ENCODE assay signal across 12 mouse cellular contexts in the genomic region with DNA sequence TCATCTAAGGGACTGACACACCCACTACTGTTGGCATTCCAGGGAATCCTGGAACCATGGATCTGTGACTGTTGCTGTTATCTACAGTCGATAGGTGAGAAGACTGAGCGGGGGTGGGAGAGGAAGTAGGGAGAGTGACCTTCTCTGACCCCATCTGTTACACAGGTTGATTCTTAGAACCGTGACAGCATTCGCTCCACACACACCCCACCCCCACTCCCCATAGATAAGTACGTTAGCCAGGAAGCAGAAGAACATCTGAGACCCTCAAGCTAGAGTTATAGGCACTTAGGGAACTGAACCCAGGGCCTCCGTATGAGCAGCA. TPM values are rescaled to one million over a fixed set of nuclear protein-coding genes. Genes with fewer than 3 reads are reported as not detected.
DNase-seq lines count a peak whose midpoint lies in the region; ATAC-seq and TF ChIP-seq lines count a peak whose summit lies in the region.
"Had no signal": no experiment of that assay in that cellular context is flagged by ENCODE, and none has a peak within 500 bp of the region (broad histone marks: within the 10 kb centered on the region; RNA-seq: fewer than 3 reads in every experiment).

No protein-coding gene starts in this region.

- H3K36me3 ChIP-seq in heart, embryonic 16.5 days (ENCODE audit: control insufficient read depth, insufficient read depth): no peaks in the 10 kb centered on the region
- no peaks in the 10 kb centered on the region for H3K36me3 ChIP-seq in heart, embryonic 11.5 days (ENCODE audit: control insufficient read depth, insufficient read depth, low read length)
- H3K36me3 ChIP-seq in intestine, embryonic 16.5 days (ENCODE audit: control insufficient read depth, insufficient read depth, low read length): no peaks in the 10 kb centered on the region
- H3K36me3 ChIP-seq in stomach, postnatal 0 days (ENCODE audit: control insufficient read depth, insufficient read depth, low read length): no peaks in the 10 kb centered on the region
- H3K36me3 ChIP-seq: forebrain, embryonic 12.5 days; liver, embryonic 15.5 days had no signal

- no peak overlapping the region for H3K4me3 ChIP-seq in heart, embryonic 16.5 days (ENCODE audit: low read length)
- no peak overlapping the region for H3K4me3 ChIP-seq in heart, embryonic 11.5 days (ENCODE audit: low read depth, low read length)
- no peak overlapping the region for H3K4me3 ChIP-seq in intestine, embryonic 16.5 days (ENCODE audit: low read length)
- no peak overlapping the region for H3K4me3 ChIP-seq in stomach, postnatal 0 days (ENCODE audit: low read depth, low read length)
- H3K4me3 ChIP-seq: forebrain, embryonic 12.5 days; liver, embryonic 15.5 days had no signal

- H3K4me1 ChIP-seq in heart, embryonic 16.5 days (ENCODE audit: control insufficient read depth, insufficient read depth, low read length): peaks cover 63% of the 10 kb centered on the region
- peaks cover 61% of the 10 kb centered on the region for H3K4me1 ChIP-seq in heart, embryonic 11.5 days (ENCODE audit: control insufficient read depth, insufficient read depth, low read length)
- H3K4me1 ChIP-seq in intestine, embryonic 16.5 days (ENCODE audit: control insufficient read depth, insufficient read depth, low read length): peaks cover 39% of the 10 kb centered on the region
- H3K4me1 ChIP-seq in stomach, postnatal 0 days (replicated peaks; ENCODE audit: control insufficient read depth, insufficient read depth): peaks cover 16% of the 10 kb centered on the region; the same call in 1 of the 2 replicates

- H3K27me3 ChIP-seq in heart, embryonic 16.5 days (ENCODE audit: control insufficient read depth, insufficient read depth, low read length): no peaks in the 10 kb centered on the region
- H3K27me3 ChIP-seq in heart, embryonic 11.5 days (ENCODE audit: control insufficient read depth, insufficient read depth, low read length): no peaks in the 10 kb centered on the region
- no peaks in the 10 kb centered on the region for H3K27me3 ChIP-seq in intestine, embryonic 16.5 days (replicated peaks; ENCODE audit: control insufficient read depth, insufficient read depth, low read length)
- no peaks in the 10 kb centered on the region for H3K27me3 ChIP-seq in stomach, postnatal 0 days (ENCODE audit: control insufficient read depth, insufficient read depth, low read length)
- H3K27me3 ChIP-seq: forebrain, embryonic 12.5 days; liver, embryonic 15.5 days had no signal

- DNase-seq in spleen, postnatal 36 days (ENCODE audit: low spot score in 2 of 2): peak; percentile 44 to 50
- DNase-seq in spleen, postnatal 10 days (ENCODE audit: low spot score in 2 of 2): no peak
- no peak for DNase-seq in stomach, postnatal 0 days (ENCODE audit: low spot score)
- DNase-seq: cerebellum, adult 9-10 months; retina, postnatal 1 day had no signal

- H3K9ac ChIP-seq in heart, embryonic 16.5 days (ENCODE audit: low read length): no peak overlapping the region
- H3K9ac ChIP-seq in heart, embryonic 11.5 days (ENCODE audit: low read depth, low read length): no peak overlapping the region
- H3K9ac ChIP-seq in intestine, embryonic 16.5 days (ENCODE audit: low read depth, low read length): no peak overlapping the region
- H3K9ac ChIP-seq in stomach, postnatal 0 days (ENCODE audit: low read length): no peak overlapping the region
- H3K9ac ChIP-seq: forebrain, embryonic 12.5 days; liver, embryonic 15.5 days had no signal

- peak overlapping the region; percentile 78 for H3K27ac ChIP-seq in heart, embryonic 16.5 days (ENCODE audit: low read length)
- no peak overlapping the region for H3K27ac ChIP-seq in heart, embryonic 11.5 days (ENCODE audit: low read depth, low read length)
- H3K27ac ChIP-seq in intestine, embryonic 16.5 days (ENCODE audit: low read length): no peak overlapping the region; the same call in 1 of the 2 replicates
- peak overlapping the region; percentile 75; the same call in 1 of the 2 replicates for H3K27ac ChIP-seq in stomach, postnatal 0 days (replicated peaks)
- H3K27ac ChIP-seq: forebrain, embryonic 12.5 days had no signal

- TF ChIP-seq EP300 in stomach, postnatal 0 days (optimal IDR thresholded peaks at IDR 0.05): no peak

- ATAC-seq in heart, embryonic 16.5 days (replicated peaks; ENCODE audit: extremely low read depth, insufficient read depth, low FRiP score): no peak
- ATAC-seq in heart, embryonic 11.5 days (replicated peaks; ENCODE audit: insufficient number of reproducible peaks, low FRiP score, low TSS enrichment): no peak
- 0 out of 2 replicates have a peak, but pooled peaks have one; percentile 12 for ATAC-seq in intestine, embryonic 16.5 days
- 0 out of 2 replicates have a peak, but pooled peaks have one; percentile 25 for ATAC-seq in stomach, postnatal 0 days (ENCODE audit: low FRiP score, low TSS enrichment)
- no peak for ATAC-seq in erythroblast, adult 5-6 weeks (replicated peaks; ENCODE audit: low FRiP score, poor library complexity, severe bottlenecking)
- no peak for ATAC-seq in activated CD4-positive, CD25-positive, alpha-beta regulatory T cell, adult 4 months

- H3K9me3 ChIP-seq in heart, embryonic 16.5 days (replicated peaks; ENCODE audit: control insufficient read depth, low read length): no peaks in the 10 kb centered on the region
- no peaks in the 10 kb centered on the region for H3K9me3 ChIP-seq in heart, embryonic 11.5 days (replicated peaks; ENCODE audit: control insufficient read depth, low read length)
- no peaks in the 10 kb centered on the region for H3K9me3 ChIP-seq in intestine, embryonic 16.5 days (ENCODE audit: control insufficient read depth, low read length)
- H3K9me3 ChIP-seq in stomach, postnatal 0 days (ENCODE audit: control insufficient read depth, low read length): no peaks in the 10 kb centered on the region
- H3K9me3 ChIP-seq: forebrain, embryonic 12.5 days; liver, embryonic 15.5 days had no signal

- H3K4me2 ChIP-seq in heart, embryonic 16.5 days (ENCODE audit: low read depth, low read length): no peak overlapping the region
- no peak overlapping the region for H3K4me2 ChIP-seq in heart, embryonic 11.5 days
- no peak overlapping the region for H3K4me2 ChIP-seq in intestine, embryonic 16.5 days (ENCODE audit: low read depth, low read length)
- no peak overlapping the region for H3K4me2 ChIP-seq in stomach, postnatal 0 days (replicated peaks; ENCODE audit: low read depth)
- H3K4me2 ChIP-seq: forebrain, embryonic 12.5 days; liver, embryonic 15.5 days had no signal

- no peak for TF ChIP-seq CTCF in stomach, postnatal 0 days (IDR thresholded peaks at IDR 0.05; ENCODE audit: low read depth)

- 18% methylated on average over 6 of the region's 6 CpGs for WGBS in heart, embryonic 16.5 days
- 6% methylated on average over 6 of the region's 6 CpGs for WGBS in heart, embryonic 11.5 days (ENCODE audit: insufficient replicate concordance)
- 36% methylated on average over 6 of the region's 6 CpGs for WGBS in intestine, embryonic 16.5 days
- 29% methylated on average over 6 of the region's 6 CpGs for WGBS in stomach, postnatal 0 days

RNA-seq across cellular contexts. Expression of gene Ggta1, which starts 46.3 kb away (rescaled TPM):
- polyA plus RNA-seq in heart, embryonic 16.5 days (2015; fragmentation: Nextera tagmentation; extraction: Ambion mirVana): 28.6 and 30.9 TPM in 2 replicates
- 38.1 and 42.1 TPM in 2 replicates for polyA plus RNA-seq in heart, embryonic 11.5 days (2014; fragmentation: Nextera tagmentation; extraction: Ambion mirVana)
- 13.9 and 14.6 TPM in 2 replicates for polyA plus RNA-seq in intestine, embryonic 16.5 days (2015; fragmentation: Nextera tagmentation; extraction: Ambion mirVana)
- 10.7 and 11.5 TPM in 2 replicates for polyA plus RNA-seq in stomach, postnatal 0 days (2015; fragmentation: Nextera tagmentation; extraction: Ambion mirVana)
- 7.9 and 9.8 TPM in 2 replicates for total RNA-seq in erythroblast, adult 5-6 weeks (2015; ENCODE audit: low replicate concordance)
- 18.4 and 20.8 TPM in 2 replicates for total RNA-seq in erythroblast, adult 5-6 weeks (2017; ENCODE audit: low replicate concordance)
- 10 to 100 TPM; 19.3 to 23.3 TPM for polyA plus RNA-seq in activated CD4-positive, CD25-positive, alpha-beta regulatory T cell, adult 4 months (2017; shearing (Covaris generic))

RNA-seq across cellular contexts. Expression of gene Dab2ip, which starts 48.8 kb away (rescaled TPM):
- polyA plus RNA-seq in heart, embryonic 16.5 days (2015; fragmentation: Nextera tagmentation; extraction: Ambion mirVana): 27.1 and 32.9 TPM in 2 replicates
- 49.0 and 49.1 TPM in 2 replicates for polyA plus RNA-seq in heart, embryonic 11.5 days (2014; fragmentation: Nextera tagmentation; extraction: Ambion mirVana)
- 27.0 and 28.7 TPM in 2 replicates for polyA plus RNA-seq in intestine, embryonic 16.5 days (2015; fragmentation: Nextera tagmentation; extraction: Ambion mirVana)
- polyA plus RNA-seq in stomach, postnatal 0 days (2015; fragmentation: Nextera tagmentation; extraction: Ambion mirVana): 46.4 and 48.1 TPM in 2 replicates
- 0.19 and 2.3 TPM in 2 replicates for total RNA-seq in erythroblast, adult 5-6 weeks (2015; ENCODE audit: low replicate concordance)
- total RNA-seq in erythroblast, adult 5-6 weeks (2017; ENCODE audit: low replicate concordance): 1.4 and 2.2 TPM in 2 replicates
- under 1 TPM; 0.26 to 0.68 TPM for polyA plus RNA-seq in activated CD4-positive, CD25-positive, alpha-beta regulatory T cell, adult 4 months (2017; shearing (Covaris generic))

Comparison
In these comparisons a context has a peak if more than half of its experiments do, and no peak if none do; other contexts are left out.
1. H3K27ac ChIP-seq: peak in heart, embryonic 16.5 days (single experiment) and stomach, postnatal 0 days (single experiment); none in heart, embryonic 11.5 days (single experiment) and intestine, embryonic 16.5 days (single experiment).
2. DNase-seq: peak in spleen, postnatal 36 days (2 of 2); none in spleen, postnatal 10 days (0 of 2) and stomach, postnatal 0 days (single experiment).
3. ATAC-seq: peak in intestine, embryonic 16.5 days (single experiment) and stomach, postnatal 0 days (single experiment); none in heart, embryonic 16.5 days (single experiment), heart, embryonic 11.5 days (single experiment), erythroblast, adult 5-6 weeks (single experiment) and activated CD4-positive, CD25-positive, alpha-beta regulatory T cell, adult 4 months (single experiment).
4. RNA of gene Dab2ip, which starts 48.8 kb away (polyA plus RNA-seq): 49.0 to 49.1 TPM in heart, embryonic 11.5 days, 46.4 to 48.1 TPM in stomach, postnatal 0 days, 27.1 to 32.9 TPM in heart, embryonic 16.5 days and 27.0 to 28.7 TPM in intestine, embryonic 16.5 days; 0.26 to 0.68 TPM in activated CD4-positive, CD25-positive, alpha-beta regulatory T cell, adult 4 months; every median in the first group is over 10 times any median in the second.